Mouse (Mus musculus) kidney, embryonic 14.5 days (tissue): ENCODE measurements around the gene Cd24a. TPM values are rescaled to one million over a fixed set of nuclear protein-coding genes. Genes with fewer than 3 reads are reported as not detected.

Source experiments
- ATAC-seq: fragments of 200-750 bp; cut with Nextera tagmentation; 2 replicates; pipeline ENCODE4 v1.8.0; 2017; ENCODE audit warnings: moderate number of reproducible peaks, mild to moderate bottlenecking, moderate TSS enrichment, moderate library complexity; ENCODE audit not compliant: low FRiP score, low TSS enrichment
- H3K27ac ChIP-seq: fragments of 300-500 bp; sonication (generic); 2 replicates; pipeline ENCODE4 v1.5.1; 2014; ENCODE audit warnings: low read depth, mild to moderate bottlenecking, low read length, moderate library complexity, mixed read lengths
- H3K27me3 ChIP-seq: fragments of 300-500 bp; sonication (generic); 2 replicates; pipeline ENCODE4 v1.6.1; 2014; ENCODE audit warnings: mild to moderate bottlenecking, low read length; ENCODE audit not compliant: control insufficient read depth, insufficient read depth
- H3K36me3 ChIP-seq: fragments of 300-500 bp; sonication (generic); 2 replicates; pipeline ENCODE4 v1.6.1; 2014; ENCODE audit warnings: low read length, mixed read lengths; ENCODE audit not compliant: control insufficient read depth, insufficient read depth
- H3K4me1 ChIP-seq: fragments of 300-500 bp; sonication (generic); 2 replicates; pipeline ENCODE4 v1.6.1; 2014; ENCODE audit warnings: low read length, mixed read lengths; ENCODE audit not compliant: control insufficient read depth, insufficient read depth
- H3K4me2 ChIP-seq: fragments of 300-500 bp; sonication (generic); replicated peaks from 2 replicates; pipeline ENCODE4 v1.6.1; 2014; ENCODE audit warnings: low read depth, mild to moderate bottlenecking, low read length
- H3K4me3 ChIP-seq: fragments of 300-500 bp; sonication (generic); 2 replicates; pipeline ENCODE4 v1.5.1; 2014; ENCODE audit warnings: mild to moderate bottlenecking, low read length
- H3K9ac ChIP-seq: fragments of 300-500 bp; sonication (generic); 2 replicates; pipeline ENCODE4 v1.6.1; 2014; ENCODE audit warnings: low read depth, mild to moderate bottlenecking, low read length, moderate library complexity
- H3K9me3 ChIP-seq: fragments of 300-500 bp; sonication (generic); 2 replicates; pipeline ENCODE4 v1.6.1; 2016; ENCODE audit warnings: low read length; ENCODE audit not compliant: control insufficient read depth
- WGBS: fragments of 180-500 bp; shearing (Covaris S2); extraction: QIAGEN DNeasy Blood & Tissue Kit; methylation state at CpG from one replicate; pipeline ENCODE4 v1.1.7; 2014; 5-methylcytosine and 5-hydroxymethylcytosine counted together
- polyA plus RNA-seq: library from polyadenylated mRNA; unstranded; fragments of >200 nt; fragmentation: Nextera tagmentation; extraction: Ambion mirVana; gene quantifications from 2 replicates; pipeline ENCODE4 v1.2.1, GENCODE M21; 2014

The Cd24a gene
- polyA plus RNA-seq, 1 experiment from 2014 or later: 609 TPM

DNA sequence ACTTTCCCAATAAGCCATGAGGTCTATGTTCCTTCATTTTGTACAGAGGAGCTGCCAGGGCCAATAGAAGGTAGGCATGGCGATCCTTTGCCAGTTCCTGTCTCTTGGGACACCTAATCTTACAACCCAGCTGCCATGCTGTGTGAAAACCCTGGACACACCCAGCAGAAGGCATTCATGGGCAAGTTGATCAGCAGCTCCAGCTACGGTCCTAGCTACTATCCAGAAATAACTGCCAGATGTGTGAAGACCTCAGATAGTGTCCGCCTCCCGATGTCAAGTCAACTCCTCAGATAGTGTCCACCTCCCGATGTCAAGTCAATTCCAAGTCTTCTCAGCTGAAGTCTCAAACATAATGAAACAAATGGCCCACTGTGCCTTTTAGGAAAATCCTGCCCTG lies 31.4 kb downstream of the Cd24a start:
- Histone ChIP-seq H3K27ac (no peak overlapping the region), H3K9ac (no peak overlapping the region), H3K9me3 (no peaks in the 10 kb centered on the region), H3K36me3 (no peaks in the 10 kb centered on the region), H3K4me3 (no peak overlapping the region), H3K4me1 (no peaks in the 10 kb centered on the region), H3K27me3 (no peaks in the 10 kb centered on the region), H3K4me2 (no peak overlapping the region)
- WGBS: 90% methylated on average over 5 of the region's 5 CpGs
- no peak for ATAC-seq

DNA sequence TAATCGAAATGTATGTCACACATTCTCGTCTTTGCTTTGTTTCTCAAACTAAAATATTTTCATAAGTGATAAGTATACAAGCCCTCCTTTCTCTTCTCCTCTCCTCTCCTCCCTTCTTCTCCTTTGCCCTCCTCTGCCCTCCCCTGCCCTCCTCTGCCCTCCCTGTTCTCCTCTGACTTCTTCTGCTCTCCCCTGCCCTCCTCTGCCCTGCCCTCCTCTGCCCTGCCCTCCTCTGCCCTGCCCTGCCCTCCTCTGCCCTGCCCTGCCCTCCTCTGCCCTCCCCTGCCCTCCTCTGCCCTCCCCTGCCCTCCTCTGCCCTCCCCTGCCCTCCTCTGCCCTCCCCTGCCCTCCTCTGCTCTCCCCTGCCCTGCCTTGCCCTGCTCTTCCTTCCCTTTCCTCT lies 31.9 kb downstream of the Cd24a start:
- no peak for ATAC-seq
- Histone ChIP-seq H3K4me2 (no peak overlapping the region), H3K9me3 (no peaks in the 10 kb centered on the region), H3K27ac (no peak overlapping the region), H3K4me1 (no peaks in the 10 kb centered on the region), H3K4me3 (no peak overlapping the region), H3K27me3 (no peaks in the 10 kb centered on the region), H3K9ac (no peak overlapping the region), H3K36me3 (no peaks in the 10 kb centered on the region)
- 77% methylated on average over 2 of the region's 2 CpGs for WGBS

DNA sequence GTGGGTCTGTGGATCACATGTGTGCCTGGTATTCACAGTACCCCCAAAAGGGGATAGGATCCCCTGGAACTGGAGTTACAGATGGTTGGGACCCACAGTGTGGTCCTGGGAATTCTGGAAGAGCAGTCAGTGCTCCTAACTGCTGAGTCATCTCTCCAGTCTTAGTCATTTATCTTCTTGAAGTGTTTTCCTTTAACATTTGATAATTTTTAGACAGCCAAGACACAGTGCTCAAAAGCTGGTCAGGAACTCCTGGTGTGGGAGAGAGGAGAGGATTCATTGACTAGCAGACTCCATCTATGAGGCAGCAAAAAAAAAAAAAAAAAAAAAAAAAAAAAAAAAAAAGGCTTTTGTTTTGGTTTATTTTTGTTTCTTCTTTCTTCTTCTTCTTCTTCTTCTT lies 33.0 kb downstream of the Cd24a start:
- no peak overlapping the region for H3K9ac ChIP-seq
- no peaks in the 10 kb centered on the region for H3K36me3 ChIP-seq
- no peaks in the 10 kb centered on the region for H3K4me1 ChIP-seq
- H3K4me2 ChIP-seq: no peak overlapping the region
- no peak overlapping the region for H3K27ac ChIP-seq
- ATAC-seq: no peak
- H3K4me3 ChIP-seq: no peak overlapping the region
- no peaks in the 10 kb centered on the region for H3K27me3 ChIP-seq
- H3K9me3 ChIP-seq: no peaks in the 10 kb centered on the region

DNA sequence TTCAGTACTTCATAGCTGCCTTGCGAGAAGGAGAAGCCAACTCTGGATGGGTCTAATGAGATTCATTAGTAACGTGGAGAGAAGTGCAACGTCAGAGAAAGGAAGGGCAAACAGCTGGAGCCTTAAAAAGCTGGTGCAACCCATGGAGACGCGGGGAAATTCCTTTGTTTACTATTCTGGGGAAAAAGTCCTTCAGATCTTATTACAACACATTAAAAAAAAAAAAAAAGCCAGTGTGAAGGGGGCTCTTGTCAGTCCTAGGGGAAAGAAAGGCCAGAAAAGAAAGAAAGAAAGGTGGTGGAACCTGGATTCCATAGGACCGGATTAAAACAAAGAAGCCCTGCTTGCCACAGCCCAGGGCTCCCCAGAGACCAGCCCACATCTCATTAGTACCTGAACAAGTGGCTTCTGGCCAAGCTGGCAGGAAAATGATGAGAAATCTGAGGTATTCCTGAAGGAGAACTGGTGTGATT lies 41.0 kb downstream of the Cd24a start:
- no peaks in the 10 kb centered on the region for H3K9me3 ChIP-seq
- H3K4me3 ChIP-seq: no peak overlapping the region
- H3K9ac ChIP-seq: no peak overlapping the region
- no peaks in the 10 kb centered on the region for H3K36me3 ChIP-seq
- WGBS: 6% methylated on average over 6 of the region's 6 CpGs
- H3K4me2 ChIP-seq: no peak overlapping the region
- H3K4me1 ChIP-seq: no peaks in the 10 kb centered on the region
- no peak overlapping the region for H3K27ac ChIP-seq
- ATAC-seq: no peak
- H3K27me3 ChIP-seq: no peaks in the 10 kb centered on the region

DNA sequence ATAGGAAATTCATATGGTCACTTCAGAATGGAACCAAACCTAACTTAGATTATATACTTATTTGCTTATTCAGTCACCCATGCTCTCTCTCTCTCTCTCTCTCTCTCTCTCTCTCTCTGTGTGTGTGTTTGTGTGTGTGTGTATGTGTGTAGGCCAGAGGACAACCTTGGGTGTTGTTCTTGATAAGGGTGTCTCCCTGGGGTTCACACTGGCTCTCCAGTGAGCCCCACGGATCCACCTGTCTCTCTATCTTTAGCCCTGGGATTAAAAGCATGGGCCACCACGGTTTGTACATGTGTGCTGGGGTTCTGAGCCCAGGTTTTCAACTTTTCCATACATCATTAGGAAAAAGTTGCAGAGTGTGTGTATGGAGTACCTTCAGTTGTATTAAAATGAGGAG lies 41.9 kb downstream of the Cd24a start:
- H3K4me2 ChIP-seq: no peak overlapping the region
- H3K9ac ChIP-seq: no peak overlapping the region
- H3K27ac ChIP-seq: no peak overlapping the region
- no peaks in the 10 kb centered on the region for H3K4me1 ChIP-seq
- WGBS: 83% methylated on average over 2 of the region's 2 CpGs
- H3K4me3 ChIP-seq: no peak overlapping the region
- no peaks in the 10 kb centered on the region for H3K36me3 ChIP-seq
- no peak for ATAC-seq
- no peaks in the 10 kb centered on the region for H3K27me3 ChIP-seq
- H3K9me3 ChIP-seq: no peaks in the 10 kb centered on the region

DNA sequence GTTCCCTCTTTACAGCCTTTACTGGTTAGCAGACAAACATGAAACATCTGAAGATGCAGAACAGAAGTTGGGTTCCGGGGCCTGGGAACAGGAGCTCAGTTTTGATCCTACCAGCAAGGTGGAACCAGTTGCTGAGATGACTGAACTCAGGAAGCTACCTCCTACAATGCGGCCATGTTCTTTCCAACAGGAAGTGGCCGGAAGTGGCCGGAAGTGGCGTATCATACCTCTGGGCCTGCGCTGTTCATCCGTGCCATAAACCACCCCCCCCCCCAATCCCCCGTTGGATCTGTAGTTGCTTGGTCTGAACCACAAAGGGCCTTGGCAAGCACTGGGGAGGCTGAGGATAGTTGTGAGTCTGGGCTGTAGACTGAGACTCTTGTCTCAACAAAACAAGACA lies 45.4 kb downstream of the Cd24a start:
- WGBS: 89% methylated on average over 8 of the region's 8 CpGs
- Histone ChIP-seq H3K27ac (no peak overlapping the region), H3K36me3 (no peaks in the 10 kb centered on the region), H3K4me2 (no peak overlapping the region), H3K27me3 (no peaks in the 10 kb centered on the region), H3K4me3 (no peak overlapping the region), H3K4me1 (no peaks in the 10 kb centered on the region), H3K9me3 (peaks cover 7% of the 10 kb centered on the region), H3K9ac (no peak overlapping the region)
- no peak for ATAC-seq

DNA sequence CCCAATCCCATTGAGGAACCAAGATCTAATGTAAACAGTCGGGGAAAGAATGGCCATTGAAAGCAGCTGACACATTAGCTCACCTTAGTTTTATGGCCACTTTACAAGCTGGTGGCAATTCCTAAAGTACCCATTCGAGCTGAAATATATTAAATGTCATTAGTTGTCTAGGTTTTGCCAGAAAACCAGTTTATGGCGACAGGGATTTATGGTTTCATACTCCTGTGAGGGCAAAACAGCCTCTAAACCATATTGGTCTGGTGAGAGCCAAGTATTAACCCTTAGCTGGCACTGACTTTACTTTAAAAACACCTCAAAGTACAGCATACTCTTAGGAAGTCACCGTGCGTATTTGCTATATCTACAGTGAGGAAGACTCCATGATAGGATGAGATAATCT lies 46.3 kb downstream of the Cd24a start:
- Histone ChIP-seq H3K4me2 (no peak overlapping the region), H3K9ac (no peak overlapping the region), H3K27me3 (no peaks in the 10 kb centered on the region), H3K4me1 (no peaks in the 10 kb centered on the region), H3K9me3 (peaks cover 7% of the 10 kb centered on the region), H3K27ac (no peak overlapping the region), H3K4me3 (no peak overlapping the region), H3K36me3 (no peaks in the 10 kb centered on the region)
- ATAC-seq: no peak
- 39% methylated on average over 5 of the region's 5 CpGs for WGBS

DNA sequence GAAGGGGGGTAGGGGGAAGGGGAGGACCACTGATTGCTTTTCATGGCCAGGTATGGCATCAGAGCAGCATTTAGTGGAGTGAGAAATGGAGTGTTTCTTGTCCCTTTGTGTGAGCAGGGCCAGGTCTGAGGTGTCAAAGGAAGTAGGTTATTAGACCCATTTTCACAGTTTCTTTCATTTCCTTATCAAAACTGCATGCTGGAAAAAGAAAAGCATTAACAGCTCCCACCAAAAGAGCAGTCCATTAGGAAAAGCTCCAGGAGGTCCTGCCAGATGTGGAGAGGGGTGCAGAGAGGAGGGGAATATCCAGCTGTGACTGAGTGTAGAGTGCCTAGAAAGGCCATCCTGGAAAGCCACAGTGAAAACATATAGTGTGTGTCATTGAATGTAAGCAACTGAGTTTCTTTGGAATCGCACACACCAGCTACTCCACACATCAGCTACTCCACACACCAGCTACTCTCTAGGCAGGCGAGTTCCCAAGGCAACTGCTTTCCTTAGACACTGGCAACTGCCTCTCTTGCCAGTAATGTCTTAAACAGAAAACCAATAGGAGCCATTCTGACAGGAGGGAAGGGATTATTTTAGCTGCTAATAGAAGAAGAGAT lies 46.8 kb downstream of the Cd24a start:
- Histone ChIP-seq H3K9ac (no peak overlapping the region), H3K4me3 (no peak overlapping the region), H3K27me3 (no peaks in the 10 kb centered on the region), H3K9me3 (peaks cover 7% of the 10 kb centered on the region), H3K4me2 (no peak overlapping the region), H3K27ac (no peak overlapping the region), H3K36me3 (no peaks in the 10 kb centered on the region), H3K4me1 (no peaks in the 10 kb centered on the region)
- 73% methylated on average over 2 of the region's 2 CpGs for WGBS
- no peak for ATAC-seq

DNA sequence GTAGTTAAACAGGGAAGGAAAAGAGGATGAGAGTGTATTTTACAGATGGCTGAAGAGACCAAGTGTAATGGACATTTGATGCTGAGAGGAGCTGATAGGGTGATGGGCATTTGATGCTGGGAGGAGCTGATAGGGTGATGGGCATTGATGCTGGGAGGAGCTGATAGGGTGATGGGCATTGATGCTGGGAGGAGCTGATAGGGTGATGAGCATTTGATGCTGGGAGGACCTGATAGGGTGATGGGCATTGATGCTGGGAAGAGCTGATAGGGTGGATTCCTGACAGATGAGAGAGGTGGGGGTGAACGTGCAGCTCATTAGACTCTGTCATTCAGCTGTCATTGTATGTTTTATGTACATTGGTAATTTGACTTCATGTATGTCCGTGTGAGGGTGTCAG lies 47.5 kb downstream of the Cd24a start:
- H3K9me3 ChIP-seq: peaks cover 7% of the 10 kb centered on the region
- H3K27ac ChIP-seq: no peak overlapping the region
- H3K4me3 ChIP-seq: no peak overlapping the region
- H3K4me2 ChIP-seq: no peak overlapping the region
- H3K36me3 ChIP-seq: no peaks in the 10 kb centered on the region
- ATAC-seq: no peak
- H3K4me1 ChIP-seq: no peaks in the 10 kb centered on the region
- H3K27me3 ChIP-seq: no peaks in the 10 kb centered on the region
- 39% methylated on average over 2 of the region's 2 CpGs for WGBS
- no peak overlapping the region for H3K9ac ChIP-seq
